Mouse (Mus musculus) macrophage (primary cell): Measurements from ENCODE around the gene Pfkfb2. TPM values are rescaled to one million over a fixed set of nuclear protein-coding genes. Genes with fewer than 3 reads are reported as not detected.

Source experiments
- H3K27ac ChIP-seq: fragments of 350-480 bp; formaldehyde crosslinking; 2 replicates; pipeline ENCODE4 v1.9.0; 2021
- H3K36me3 ChIP-seq: fragments of 350-480 bp; formaldehyde crosslinking; 2 replicates; pipeline ENCODE4 v1.9.0; 2021; ENCODE audit errors: inconsistent target
- H3K4me3 ChIP-seq: fragments of 350-480 bp; formaldehyde crosslinking; 2 replicates; pipeline ENCODE4 v1.9.0; 2021; ENCODE audit errors: inconsistent target
- H3K79me2 ChIP-seq: fragments of 350-480 bp; formaldehyde crosslinking; 2 replicates; pipeline ENCODE4 v1.9.0; 2021; ENCODE audit errors: inconsistent target
- WGBS: methylation state at CpG from one replicate; pipeline ENCODE4 v1.1.7; 2026; ENCODE audit warnings: inconsistent platforms; ENCODE audit not compliant: missing documents; 5-methylcytosine and 5-hydroxymethylcytosine counted together
- polyA plus RNA-seq: library from polyadenylated mRNA; stranded (reverse); fragments of 250-400 nt; gene quantifications from 3 replicates; pipeline ENCODE4 v1.2.4, GENCODE M21; 2018; ENCODE audit warnings: inconsistent platforms
- total RNA-seq, 78 experiments: library from RNA; depleted of rRNA; stranded (reverse); fragments of 250-400 nt; gene quantifications; 1 replicate in 9 of 78; 2 replicates in 24 of 78; 3 replicates in 43 of 78; 4 replicates in 2 of 78; pipeline ENCODE4 v1.2.4; 2018; ENCODE audit warnings: inconsistent platforms in 56 of 78

Pfkfb2 gene
- 10 to 100 TPM in 25 of 26 experiments, 1 to 10 TPM in 1; 9.7 to 94.9 (median 55.3) TPM for total RNA-seq (2018; cell fraction: chromatin; rRNA removed)
- 10 to 100 TPM in 17 of 26 experiments, 1 to 10 TPM in 9; 6.3 to 13.0 (median 10.9) TPM for total RNA-seq (2018; cell fraction: cytosol; rRNA removed)
- 10 to 100 TPM in 25 of 26 experiments, 1 to 10 TPM in 1; 8.3 to 58.3 (median 30.4) TPM for total RNA-seq (2018; cell fraction: nucleus; rRNA removed)
- polyA plus RNA-seq = 6.0 to 10.1 TPM (median 7.7 TPM) in 3 replicates

GRCm38 (mm10) chr1:130729153-130729552, at the start of gene Pfkfb2:
Gene Pfkfb2, minus strand, starts transcription at chr1:130729253.
- Histone ChIP-seq H3K4me3 (no peak within 1 kb of the TSS), H3K27ac (no peak within 1 kb of the TSS), H3K36me3 (no peaks in the 10 kb centered on the region), H3K79me2 (no peaks in the 10 kb centered on the region)
- WGBS = 96% methylated on average over 2 of the region's 2 CpGs

- no peaks in the 10 kb centered on the region for H3K79me2 ChIP-seq
- no peak overlapping the region for H3K4me3 ChIP-seq
- 88% methylated on average over 1 of the region's 1 CpGs for WGBS
- no peak overlapping the region for H3K27ac ChIP-seq
- H3K36me3 ChIP-seq = no peaks in the 10 kb centered on the region
These were observed 47.6 kb upstream of the Pfkfb2 start for GRCm38 (mm10) chr1:130776645-130777044.

- WGBS = 67% methylated on average over 7 of the region's 7 CpGs
- Histone ChIP-seq H3K4me3 (no peak overlapping the region), H3K36me3 (no peaks in the 10 kb centered on the region), H3K79me2 (no peaks in the 10 kb centered on the region), H3K27ac (no peak overlapping the region)
These were observed 46.8 kb upstream of the Pfkfb2 start for GRCm38 (mm10) chr1:130775691-130776331.

- no peak overlapping the region for H3K4me3 ChIP-seq
- no peaks in the 10 kb centered on the region for H3K79me2 ChIP-seq
- H3K27ac ChIP-seq = no peak overlapping the region
- WGBS = 83% methylated on average over 2 of the region's 2 CpGs
- no peaks in the 10 kb centered on the region for H3K36me3 ChIP-seq
These were observed 46.2 kb upstream of the Pfkfb2 start for GRCm38 (mm10) chr1:130775234-130775633.

- whole genome bisulfite sequencing = 82% methylated on average over 3 of the region's 3 CpGs
- Histone ChIP-seq H3K36me3 (no peaks in the 10 kb centered on the region), H3K79me2 (no peaks in the 10 kb centered on the region), H3K27ac (no peak overlapping the region), H3K4me3 (no peak overlapping the region)
These were observed 42.0 kb upstream of the Pfkfb2 start for GRCm38 (mm10) chr1:130770981-130771494.

- H3K4me3 ChIP-seq = no peak overlapping the region
- WGBS = 88% methylated on average over 4 of the region's 4 CpGs
- no peaks in the 10 kb centered on the region for H3K36me3 ChIP-seq
- H3K27ac ChIP-seq = no peak overlapping the region
- no peaks in the 10 kb centered on the region for H3K79me2 ChIP-seq
These were observed 41.4 kb upstream of the Pfkfb2 start for GRCm38 (mm10) chr1:130770487-130770886.

GRCm38 (mm10) chr1:130769925-130770324, 40.9 kb upstream of the Pfkfb2 start:
- Histone ChIP-seq H3K4me3 (no peak overlapping the region), H3K79me2 (no peaks in the 10 kb centered on the region), H3K36me3 (no peaks in the 10 kb centered on the region), H3K27ac (no peak overlapping the region)
- WGBS = 100% methylated on average over 2 of the region's 2 CpGs

GRCm38 (mm10) chr1:130767066-130767465, 38.0 kb upstream of the Pfkfb2 start:
- H3K27ac ChIP-seq = no peak overlapping the region
- no peak overlapping the region for H3K4me3 ChIP-seq
- H3K36me3 ChIP-seq = no peaks in the 10 kb centered on the region
- WGBS = 91% methylated on average over 5 of the region's 5 CpGs
- H3K79me2 ChIP-seq = no peaks in the 10 kb centered on the region

GRCm38 (mm10) chr1:130764027-130764461, 35.0 kb upstream of the Pfkfb2 start:
- Histone ChIP-seq H3K79me2 (no peaks in the 10 kb centered on the region), H3K4me3 (no peak overlapping the region), H3K27ac (no peak overlapping the region), H3K36me3 (no peaks in the 10 kb centered on the region)
- WGBS = 65% methylated on average over 12 of the region's 12 CpGs

- Histone ChIP-seq H3K4me3 (no peak overlapping the region), H3K79me2 (no peaks in the 10 kb centered on the region), H3K36me3 (no peaks in the 10 kb centered on the region), H3K27ac (no peak overlapping the region)
- WGBS = 92% methylated on average over 3 of the region's 3 CpGs
These were observed 33.1 kb upstream of the Pfkfb2 start for GRCm38 (mm10) chr1:130762045-130762760.

GRCm38 (mm10) chr1:130761597-130761996, 32.5 kb upstream of the Pfkfb2 start:
- Histone ChIP-seq H3K79me2 (no peaks in the 10 kb centered on the region), H3K36me3 (no peaks in the 10 kb centered on the region), H3K4me3 (no peak overlapping the region), H3K27ac (no peak overlapping the region)
- 80% methylated on average over 1 of the region's 1 CpGs for WGBS

- Histone ChIP-seq H3K36me3 (no peaks in the 10 kb centered on the region), H3K27ac (no peak overlapping the region), H3K79me2 (no peaks in the 10 kb centered on the region), H3K4me3 (no peak overlapping the region)
- WGBS = 86% methylated on average over 9 of the region's 9 CpGs
These were observed 30.6 kb upstream of the Pfkfb2 start for GRCm38 (mm10) chr1:130759689-130760088.

GRCm38 (mm10) chr1:130746819-130747218, 17.8 kb upstream of the Pfkfb2 start:
- 91% methylated on average over 3 of the region's 3 CpGs for WGBS

GRCm38 (mm10) chr1:130745591-130745990, 16.5 kb upstream of the Pfkfb2 start:
- Histone ChIP-seq H3K36me3 (no peaks in the 10 kb centered on the region), H3K27ac (no peak overlapping the region), H3K4me3 (no peak overlapping the region), H3K79me2 (no peaks in the 10 kb centered on the region)
- 96% methylated on average over 3 of the region's 3 CpGs for WGBS

More at GRCm38 (mm10) chr1:130746819-130747218, 17.8 kb upstream of the Pfkfb2 start:
- Histone ChIP-seq H3K79me2 (no peaks in the 10 kb centered on the region), H3K4me3 (no peak overlapping the region), H3K36me3 (no peaks in the 10 kb centered on the region), H3K27ac (no peak overlapping the region)

- H3K36me3 ChIP-seq = no peaks in the 10 kb centered on the region
- no peaks in the 10 kb centered on the region for H3K79me2 ChIP-seq
- 94% methylated on average over 5 of the region's 5 CpGs for WGBS
- no peak overlapping the region for H3K4me3 ChIP-seq
- H3K27ac ChIP-seq = no peak overlapping the region
These were observed 15.9 kb upstream of the Pfkfb2 start for GRCm38 (mm10) chr1:130744961-130745360.
